Mouse (Mus musculus) liver, adult 2 months (tissue): ENCODE measurements around the gene Dnase1.

Experiments
- CTCF ChIP-seq: fragments of 200-500 bp; IDR thresholded peaks from 2 replicates; pipeline ENCODE4 v1.5.1; 2011; ENCODE audit warnings: low read depth, low read length, control low read depth
- POLR2A ChIP-seq: fragments of 200-500 bp; IDR thresholded peaks from 2 replicates; pipeline ENCODE4 v1.6.1; 2011; ENCODE audit warnings: low read length, control low read depth; ENCODE audit not compliant: insufficient read depth; ENCODE audit errors: extremely low read depth

DNA sequence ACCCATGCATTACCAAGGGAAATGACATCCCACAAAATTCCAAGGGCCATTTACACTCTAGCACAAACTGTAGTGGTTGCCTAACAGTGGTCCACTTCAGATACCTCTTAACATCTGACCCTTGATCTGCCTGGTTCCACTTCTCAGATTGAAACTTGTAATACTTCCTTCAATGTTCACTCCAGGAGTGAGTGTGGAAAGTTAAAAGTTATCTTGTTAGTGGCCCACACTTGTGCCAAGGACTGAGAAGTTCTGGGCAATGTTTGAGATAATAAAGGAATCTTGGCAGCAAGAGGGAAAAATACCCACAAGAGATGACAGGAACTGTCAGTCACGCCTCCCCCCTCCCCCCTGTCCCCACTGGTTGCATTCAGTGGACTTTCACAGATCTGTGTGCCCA, 42.9 kb downstream of the Dnase1 start:
- TF ChIP-seq POLR2A (no peak), CTCF (no peak)
